Mouse (Mus musculus) MEL (cell line): ENCODE measurements around the gene Cdhr4. TPM values are rescaled to one million over a fixed set of nuclear protein-coding genes. Genes with fewer than 3 reads are reported as not detected.
A peak's percentile ranks its signal among the peaks of the same experiment; 100 is the strongest.

Experiments used
- DNase-seq: peaks from one replicate; pipeline ENCODE4 v3.0.0; 2011; ENCODE audit warnings: low read depth, low spot score
- H3K27ac ChIP-seq: 2 replicates; pipeline ENCODE4 v1.5.1; 2012; ENCODE audit warnings: low read depth, mild to moderate bottlenecking, control low read depth, low read length, moderate library complexity; ENCODE audit not compliant: control insufficient read depth
- H3K27me3 ChIP-seq, 2 experiments: fragments of 150-350 bp in 1 of 2; sonication (generic) in 1 of 2; 2 replicates each; pipeline ENCODE4 v1.6.1; 2012; ENCODE audit warnings: low read length in 2 of 2, mild to moderate bottlenecking in 2 of 2, improper control_type of control experiment in 1 of 2, moderate library complexity in 1 of 2; ENCODE audit not compliant: insufficient read depth in 2 of 2, control insufficient read depth in 1 of 2
- H3K36me3 ChIP-seq, 2 experiments: 2 replicates each; pipeline ENCODE4 v1.6.1; 2012 to 2014; ENCODE audit warnings: low read length in 2 of 2, improper control_type of control experiment in 1 of 2, inconsistent platforms in 1 of 2, mild to moderate bottlenecking in 1 of 2; ENCODE audit not compliant: insufficient read depth in 2 of 2, control insufficient read depth in 1 of 2
- H3K4me1 ChIP-seq, 2 experiments: fragments of 150-350 bp in 1 of 2; sonication (generic) in 1 of 2; 2 replicates each; pipeline ENCODE4 v1.6.1; 2012; ENCODE audit warnings: low read length in 2 of 2, improper control_type of control experiment in 1 of 2, mild to moderate bottlenecking in 1 of 2; ENCODE audit not compliant: insufficient read depth in 2 of 2, control insufficient read depth in 1 of 2
- H3K4me3 ChIP-seq, 2 experiments: fragments of 150-350 bp in 1 of 2; sonication (generic) in 1 of 2; 2 replicates each; pipeline ENCODE4 v1.5.1; 2012; ENCODE audit warnings: low read depth in 2 of 2, low read length in 2 of 2, mild to moderate bottlenecking in 2 of 2, moderate library complexity in 2 of 2, control low read depth in 1 of 2, improper control_type of control experiment in 1 of 2; ENCODE audit not compliant: control insufficient read depth in 1 of 2, insufficient read depth in 1 of 2
- H3K79me2 ChIP-seq: 2 replicates; pipeline ENCODE4 v1.6.1; 2012; ENCODE audit warnings: mild to moderate bottlenecking, low read length, moderate library complexity; ENCODE audit not compliant: control insufficient read depth, poor library complexity, insufficient read depth
- H3K9ac ChIP-seq: 2 replicates; pipeline ENCODE4 v1.6.1; 2012; ENCODE audit warnings: low read depth, mild to moderate bottlenecking, control low read depth, low read length, moderate library complexity; ENCODE audit not compliant: control insufficient read depth, poor library complexity, severe bottlenecking
- H3K9me3 ChIP-seq: fragments of 150-350 bp; sonication (generic); replicated peaks from 2 replicates; pipeline ENCODE4 v1.6.1; 2012; ENCODE audit warnings: mild to moderate bottlenecking, low read length, improper control_type of control experiment, moderate library complexity; ENCODE audit not compliant: insufficient read depth
- CHD1 ChIP-seq: IDR thresholded peaks from 2 replicates; pipeline ENCODE4 v1.6.1; 2012; ENCODE audit warnings: low read depth, mild to moderate bottlenecking, inconsistent platforms, low read length, improper control_type of control experiment
- EP300 ChIP-seq, 2 experiments: IDR thresholded peaks; 2 replicates each; pipeline ENCODE4 v1.6.1; 2011; ENCODE audit warnings: improper control_type of control experiment in 2 of 2, low read length in 2 of 2, low read depth in 1 of 2, mild to moderate bottlenecking in 1 of 2
- ETS1 ChIP-seq: IDR thresholded peaks from 2 replicates; pipeline ENCODE4 v1.6.1; 2012; ENCODE audit warnings: low read depth, mild to moderate bottlenecking, inconsistent platforms, low read length, improper control_type of control experiment, moderate library complexity
- GATA1 ChIP-seq: IDR thresholded peaks from 2 replicates; pipeline ENCODE4 v1.6.1; 2011; ENCODE audit warnings: low read depth, low read length, improper control_type of control experiment
- HCFC1 ChIP-seq: IDR thresholded peaks from 2 replicates; pipeline ENCODE4 v1.6.1; 2012; ENCODE audit warnings: low read depth, mild to moderate bottlenecking, inconsistent platforms, low read length, improper control_type of control experiment, moderate library complexity
- KAT2A ChIP-seq: conservative IDR thresholded peaks from 2 replicates; pipeline ENCODE4 v1.6.1; 2012; ENCODE audit warnings: low read depth, low read length, improper control_type of control experiment, inconsistent platforms
- MAZ ChIP-seq: IDR thresholded peaks from 2 replicates; pipeline ENCODE4 v1.6.1; 2012; ENCODE audit warnings: low read depth, mild to moderate bottlenecking, inconsistent platforms, low read length, improper control_type of control experiment
- MXI1 ChIP-seq: IDR thresholded peaks from 2 replicates; pipeline ENCODE4 v1.6.1; 2011; ENCODE audit warnings: mild to moderate bottlenecking, low read depth, low read length, improper control_type of control experiment
- MYC ChIP-seq: IDR thresholded peaks from 2 replicates; pipeline ENCODE4 v1.6.1; 2011; ENCODE audit warnings: low read depth, mild to moderate bottlenecking, low read length, improper control_type of control experiment, moderate library complexity
- NRF1 ChIP-seq: IDR thresholded peaks from 2 replicates; pipeline ENCODE4 v1.6.1; 2014; ENCODE audit warnings: low read depth, mild to moderate bottlenecking, inconsistent platforms, low read length, improper control_type of control experiment, moderate library complexity; ENCODE audit not compliant: poor library complexity, insufficient read depth, severe bottlenecking
- POLR2AphosphoS2 ChIP-seq: IDR thresholded peaks from 2 replicates; pipeline ENCODE4 v1.6.1; 2011; ENCODE audit warnings: low read length, improper control_type of control experiment
- RAD21 ChIP-seq: IDR thresholded peaks from 2 replicates; pipeline ENCODE4 v1.6.1; 2011; ENCODE audit warnings: mild to moderate bottlenecking, low read depth, low read length, improper control_type of control experiment
- SIN3A ChIP-seq: IDR thresholded peaks from 2 replicates; pipeline ENCODE4 v1.6.1; 2012; ENCODE audit warnings: low read length, improper control_type of control experiment, inconsistent platforms
- SMC3 ChIP-seq: IDR thresholded peaks from 2 replicates; pipeline ENCODE4 v1.6.1; 2011; ENCODE audit warnings: low read depth, low read length, improper control_type of control experiment
- TAL1 ChIP-seq: IDR thresholded peaks from 2 replicates; pipeline ENCODE4 v1.6.1; 2012; ENCODE audit warnings: mild to moderate bottlenecking, inconsistent platforms, low read length, moderate library complexity, mixed read lengths
- TCF12 ChIP-seq: IDR thresholded peaks from 2 replicates; pipeline ENCODE4 v1.6.1; 2014; ENCODE audit warnings: low read depth, mild to moderate bottlenecking, inconsistent platforms, low read length, improper control_type of control experiment, moderate library complexity
- UBTF ChIP-seq: IDR thresholded peaks from 2 replicates; pipeline ENCODE4 v1.6.1; 2012; ENCODE audit warnings: low read depth, mild to moderate bottlenecking, inconsistent platforms, low read length, improper control_type of control experiment, moderate library complexity, borderline replicate concordance; ENCODE audit not compliant: insufficient read depth
- USF2 ChIP-seq, 2 experiments: IDR thresholded peaks; 2 replicates each; pipeline ENCODE4 v1.6.1; 2011 to 2012; ENCODE audit warnings: improper control_type of control experiment in 2 of 2, low read length in 2 of 2, borderline replicate concordance in 1 of 2, inconsistent platforms in 1 of 2, low read depth in 1 of 2, mild to moderate bottlenecking in 1 of 2; ENCODE audit not compliant: insufficient read depth in 1 of 2
- ZC3H11A ChIP-seq: IDR thresholded peaks from 2 replicates; pipeline ENCODE4 v1.6.1; 2012; ENCODE audit warnings: low read depth, mild to moderate bottlenecking, inconsistent platforms, low read length, improper control_type of control experiment
- ZMIZ1 ChIP-seq: IDR thresholded peaks from 2 replicates; pipeline ENCODE4 v1.6.1; 2012; ENCODE audit warnings: low read depth, mild to moderate bottlenecking, inconsistent platforms, low read length, improper control_type of control experiment, moderate library complexity
- ZNF384 ChIP-seq: IDR thresholded peaks from 2 replicates; pipeline ENCODE4 v1.6.1; 2012; ENCODE audit warnings: low read depth, mild to moderate bottlenecking, inconsistent platforms, low read length, improper control_type of control experiment
- polyA plus RNA-seq, 2 experiments: library from polyadenylated mRNA; stranded (reverse) in 1 of 2; unstranded in 1 of 2; fragments of >175 nt in 1 of 2; fragments of >200 nt in 1 of 2; gene quantifications; 2 replicates each; pipeline versions ENCODE4 v1.2.1 to v1.2.4; 2012; ENCODE audit warnings: low replicate concordance in 2 of 2, low read depth in 1 of 2; ENCODE audit not compliant: insufficient read length in 2 of 2, insufficient read depth in 1 of 2, missing spikeins in 1 of 2
- total RNA-seq: library from RNA; depleted of rRNA; stranded (reverse); fragments of 300-350 nt; gene quantifications from 2 replicates; pipeline ENCODE4 v1.2.3, GENCODE M21; 2012

Gene Cdhr4
- total and polyA plus RNA-seq, 3 experiments, result 1.5 to 4.4 TPM; not detected in 1

DNA sequence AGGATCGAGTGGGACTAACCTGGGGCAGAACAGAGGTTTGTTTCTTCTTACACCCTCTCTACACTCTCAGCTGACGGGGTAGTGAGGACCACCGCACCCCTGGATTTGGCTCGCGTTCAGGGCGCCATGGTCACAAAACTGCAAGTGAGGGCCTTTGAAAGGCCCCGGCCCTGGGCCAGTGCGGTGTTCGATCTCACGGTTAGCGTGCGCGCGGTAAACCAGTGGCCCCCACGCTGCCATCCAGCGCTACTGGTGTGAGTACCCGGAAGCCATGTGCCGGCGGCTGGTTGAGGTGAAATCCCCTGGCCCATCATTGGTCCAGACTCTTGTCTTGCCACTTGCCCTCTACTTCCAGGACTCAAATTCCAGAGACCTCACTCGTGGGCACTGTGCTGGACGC is 3.2 kb downstream of the Cdhr4 start:
- Histone ChIP-seq H3K79me2 (no peaks in the 10 kb centered on the region), H3K4me3 (no peak overlapping the region)
- TF ChIP-seq ZC3H11A (no peak), SIN3A (no peak), ZMIZ1 (no peak), MXI1 (no peak), MAZ (no peak), HCFC1 (no peak), POLR2AphosphoS2 (no peak), SMC3 (no peak), GATA1 (no peak), CHD1 (no peak), TAL1 (no peak), ETS1 (no peak), ZNF384 (no peak)
- TF ChIP-seq, all 39 proteins: peak for 0
- Histone ChIP-seq H3K4me1 (peaks cover 0 to 10% of the 10 kb centered on the region in 2 experiments; a peak in 1 of 4 replicates), H3K9me3 (no peaks in the 10 kb centered on the region), H3K27ac (no peak overlapping the region), H3K9ac (no peak overlapping the region), H3K27me3 (no peaks in the 10 kb centered on the region), H3K36me3 (peaks cover 0 to 4% of the 10 kb centered on the region in 2 experiments; a peak in 2 of 4 replicates)
- no peak for DNase-seq

GRCm38 (mm10) chr9:107996049-107996448 is 3.8 kb downstream of the Cdhr4 start, which contains the start of gene Gm20662:
Gene Gm20662, plus strand, starts transcription at chr9:107996349.
- no peaks in the 10 kb centered on the region for H3K27me3 ChIP-seq
- H3K79me2 ChIP-seq, result no peaks in the 10 kb centered on the region
- no peak within 1 kb of the TSS for H3K27ac ChIP-seq
- no peak for TF ChIP-seq ZNF384
- TF ChIP-seq, all 39 proteins: peak for 0
- no peak within 1 kb of the TSS for H3K9ac ChIP-seq
- H3K36me3 ChIP-seq, result peaks cover 0 to 4% of the 10 kb centered on the region in 2 experiments; a peak in 2 of 4 replicates
- DNase-seq, result no peak
- no peaks in the 10 kb centered on the region for H3K9me3 ChIP-seq
- H3K4me1 ChIP-seq, result peaks cover 0 to 10% of the 10 kb centered on the region in 2 experiments; a peak in 1 of 4 replicates
- no peak within 1 kb of the TSS for H3K4me3 ChIP-seq

- Histone ChIP-seq H3K79me2 (peaks cover 39% of the 10 kb centered on the region), H3K27me3 (no peaks in the 10 kb centered on the region), H3K9me3 (no peaks in the 10 kb centered on the region), H3K4me1 (peaks cover 5 to 13% of the 10 kb centered on the region in 2 experiments), H3K27ac (peak within 1 kb of the TSS; percentile 65), H3K4me3 (peak within 1 kb of the TSS; percentile 86 to 93), H3K36me3 (peaks cover 0 to 17% of the 10 kb centered on the region in 2 experiments; a peak in 2 of 4 replicates), H3K9ac (peak within 1 kb of the TSS; percentile 91)
- DNase-seq, result peak; percentile 100
- TF ChIP-seq EP300 (IDR thresholded peaks at IDR 0.05; ENCODE audit: low read depth in 1 of 2, low read length in 2 of 2) (0 out of 4 replicates have a peak, but pooled peaks of 1 of the 2 experiments have one; percentile 9), ZNF384 (no peak), USF2 (IDR thresholded peaks at IDR 0.05; ENCODE audit: borderline replicate concordance in 1 of 2, insufficient read depth in 1 of 2, low read depth in 1 of 2, low read length in 2 of 2) (peak; percentile 88 to 97), HCFC1 (peak; percentile 79), RAD21 (no peak; the same call in 1 of the 2 replicates), SIN3A (peak; percentile 70), CHD1 (no peak), MYC (peak; percentile 75), NRF1 (peak; percentile 84), KAT2A (no peak; the same call in 1 of the 2 replicates), UBTF (no peak), TCF12 (no peak; the same call in 1 of the 2 replicates), SMC3 (no peak), POLR2AphosphoS2 (peak; percentile 89; the same call in 1 of the 2 replicates), ZMIZ1 (peak; percentile 85)
Measured at GRCm38 (mm10) chr9:108001922-108002770, 9.8 kb downstream of the Cdhr4 start, which contains the start of gene Ip6k1. Gene Ip6k1, plus strand, starts transcription at chr9:108002501.
